Mouse (Mus musculus): ENCODE measurements around the gene Afap1.

Gene Afap1

GRCm38 (mm10) chr5:35974265-35974664, 81.1 kb downstream of the Afap1 start:
- DNase-seq (ENCODE audit: low spot score) = no peak

DNA sequence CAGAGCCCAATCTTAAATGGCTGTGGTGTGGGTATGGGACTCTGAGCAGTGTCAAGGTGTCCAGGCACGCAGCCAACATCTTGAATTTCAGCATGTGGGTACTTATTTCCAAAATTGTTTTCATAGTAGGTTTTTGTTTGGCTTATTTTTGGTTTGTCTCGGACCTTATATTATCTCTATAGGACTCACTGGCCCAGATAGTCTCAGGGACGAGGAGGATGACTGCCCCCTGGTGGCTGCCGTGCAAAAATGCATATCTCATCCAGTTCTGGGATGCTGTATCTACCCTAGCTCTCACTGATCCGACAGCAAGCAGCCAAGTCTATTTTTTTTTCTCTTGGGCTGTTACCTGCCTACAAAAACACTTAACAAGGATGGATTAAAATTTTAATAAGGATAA, 82.6 kb downstream of the Afap1 start:
- DNase-seq (ENCODE audit: low spot score) = peak; percentile 61

DNA sequence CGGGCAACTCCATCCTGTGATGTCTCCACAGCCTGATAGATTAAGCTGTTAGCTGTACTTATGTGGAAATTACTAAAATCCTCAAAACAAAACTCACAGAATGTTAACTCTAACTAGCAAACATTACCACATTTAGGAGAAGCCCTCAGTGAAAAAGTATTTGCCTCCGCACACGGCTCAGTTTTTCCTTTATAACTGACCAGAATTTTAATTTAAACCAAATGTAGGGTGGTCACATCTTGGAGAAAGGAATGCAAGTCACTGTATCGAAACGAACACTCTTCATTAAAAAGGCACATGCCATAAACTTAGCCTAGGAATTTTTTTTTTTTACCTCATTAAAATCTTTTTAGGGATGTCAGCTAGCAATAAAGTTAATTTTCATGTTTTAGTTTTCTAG, 87.4 kb downstream of the Afap1 start:
- no peak for DNase-seq (ENCODE audit: low spot score)

DNA sequence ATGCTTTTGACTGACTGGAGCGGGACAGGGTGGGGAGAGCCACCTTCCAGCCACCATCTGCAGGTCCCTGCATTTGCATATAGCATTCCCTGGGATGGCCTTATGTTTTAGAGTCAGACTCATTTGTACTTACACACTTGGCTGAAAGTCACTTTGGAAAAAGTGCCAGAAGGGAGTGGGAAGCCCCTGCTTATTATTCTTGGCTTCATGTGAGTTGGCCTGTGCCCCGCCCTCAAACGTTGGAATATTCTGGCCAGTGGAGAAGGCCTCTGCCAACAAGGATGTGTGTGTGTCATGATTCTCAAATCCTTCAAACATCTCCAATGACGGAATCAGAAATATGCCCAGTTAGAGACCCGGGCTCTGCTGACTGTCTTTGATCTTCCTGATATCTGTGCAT, 88.2 kb downstream of the Afap1 start:
- no peak for DNase-seq (ENCODE audit: low spot score)

DNA sequence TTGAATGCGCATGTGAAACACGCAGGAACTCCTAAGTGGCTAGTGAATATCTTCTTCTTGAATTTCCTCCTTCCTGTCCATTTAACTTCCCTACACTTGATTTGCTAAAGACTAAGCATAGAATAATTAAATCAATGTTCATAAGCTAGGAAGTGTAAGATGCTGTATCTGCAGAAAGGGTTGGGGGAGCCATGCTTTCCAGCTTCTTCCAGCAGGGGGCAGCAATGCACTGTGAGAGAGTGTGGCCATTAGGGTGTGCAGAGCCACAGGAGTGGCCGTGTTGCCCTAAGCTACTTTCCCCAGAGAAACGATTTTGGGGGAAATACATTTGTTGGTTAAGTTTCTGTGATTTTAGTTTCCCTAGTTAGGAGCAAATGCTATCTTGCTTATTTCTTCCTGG, 88.9 kb downstream of the Afap1 start:
- peak; percentile 64 for DNase-seq (ENCODE audit: low spot score)

DNA sequence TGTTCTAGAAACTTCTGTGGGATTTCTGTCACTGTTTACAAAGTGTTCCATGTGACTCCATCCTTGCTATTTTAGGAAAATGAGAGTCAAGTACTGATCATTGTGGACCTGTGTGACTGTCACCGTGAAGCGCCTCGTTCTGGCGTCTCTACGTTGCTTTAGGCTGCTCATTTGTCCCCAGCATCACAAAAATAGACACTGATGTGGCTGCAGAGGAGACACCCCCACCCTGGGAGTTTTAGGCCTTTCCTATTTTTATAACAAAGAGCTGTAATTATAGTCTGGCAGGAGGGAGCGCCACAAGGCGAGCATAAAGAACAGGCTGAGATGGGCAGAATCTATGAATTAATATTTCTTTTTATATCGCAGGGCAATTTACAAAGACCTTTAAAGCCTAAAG, 92.5 kb downstream of the Afap1 start:
- no peak for DNase-seq (ENCODE audit: low spot score)

DNA sequence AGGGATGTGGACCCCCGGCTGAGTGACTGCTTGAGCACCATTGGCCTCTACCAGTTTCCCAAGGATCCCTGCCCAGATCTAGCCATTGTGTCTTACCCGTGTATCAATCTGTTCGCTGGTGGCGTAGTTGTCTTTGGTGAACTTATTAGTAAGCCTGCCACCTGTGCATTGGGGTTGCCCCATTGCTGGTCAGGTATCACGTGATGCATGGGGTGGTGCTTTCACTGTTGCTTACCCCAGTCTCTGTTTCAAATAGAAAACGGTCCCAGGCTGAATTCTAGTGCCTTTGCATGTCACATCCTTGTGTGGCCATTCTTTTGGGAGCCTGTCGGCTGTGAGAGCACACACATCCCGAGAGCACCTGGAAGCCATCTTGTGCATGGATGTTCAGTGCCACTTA, 95.0 kb downstream of the Afap1 start:
- DNase-seq (ENCODE audit: low spot score) = no peak

DNA sequence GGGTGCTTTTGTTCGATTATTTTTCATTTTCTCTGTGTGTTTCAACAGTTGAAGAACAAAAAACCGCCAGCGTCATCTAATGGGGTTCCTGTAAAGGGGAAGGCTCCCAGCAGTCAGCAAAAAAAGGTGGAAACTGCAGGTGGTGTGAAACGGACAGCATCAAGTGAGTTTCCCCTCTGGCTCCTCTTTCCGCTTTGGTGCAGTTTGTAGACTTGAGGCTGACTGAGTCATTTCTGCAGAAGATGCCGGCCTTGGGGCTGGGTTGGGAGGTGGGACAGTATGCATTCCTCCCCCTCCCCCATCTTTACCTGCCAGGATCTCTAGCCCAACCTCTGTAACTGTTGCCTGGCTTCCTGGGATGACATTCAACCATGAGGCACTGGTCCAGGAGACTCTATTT, 96.4 kb downstream of the Afap1 start:
- DNase-seq (ENCODE audit: low spot score) = no peak

- no peak for DNase-seq (ENCODE audit: low spot score)
These were observed 97.0 kb downstream of the Afap1 start for GRCm38 (mm10) chr5:35989986-35990735.

DNA sequence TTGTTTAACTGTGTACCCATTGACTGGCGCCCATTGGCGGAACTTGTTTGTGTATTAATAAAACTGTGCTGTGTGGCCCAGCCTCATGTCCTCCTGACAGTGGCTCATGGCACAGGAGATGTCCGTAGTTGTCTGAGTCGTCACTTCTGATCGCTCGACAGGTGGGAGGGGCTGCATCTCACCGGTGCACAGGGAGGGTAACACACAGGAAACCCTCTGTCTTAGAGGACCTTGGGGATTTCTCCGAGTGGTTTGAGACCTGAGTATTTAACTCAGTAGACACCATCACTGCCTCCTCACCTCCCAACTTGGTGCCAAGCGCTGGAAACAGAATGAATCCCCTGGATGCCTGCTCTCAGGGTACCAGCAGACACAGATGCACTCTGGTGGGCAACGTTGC, 110.7 kb downstream of the Afap1 start:
- DNase-seq (ENCODE audit: low spot score) = no peak

DNA sequence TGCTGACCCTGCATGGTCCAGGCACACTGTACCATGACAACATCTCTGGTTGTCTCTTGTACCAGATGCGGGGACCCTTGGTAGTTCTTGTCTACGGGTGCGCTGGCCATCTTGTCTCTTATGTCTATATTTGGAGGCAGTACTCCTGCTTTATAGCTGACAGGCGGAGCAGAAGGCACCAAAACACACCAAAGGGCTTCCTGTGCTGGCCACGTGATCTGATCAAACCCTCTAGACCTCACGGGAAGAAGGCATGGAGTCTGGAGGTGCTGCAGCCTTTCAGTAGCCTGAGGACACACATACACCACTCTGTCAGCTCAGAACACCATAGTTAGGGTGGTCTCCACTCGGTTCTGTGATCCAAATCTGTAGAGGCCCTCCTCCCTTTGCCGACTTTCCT, 113.0 kb downstream of the Afap1 start:
- DNase-seq (ENCODE audit: low spot score) = no peak

DNA sequence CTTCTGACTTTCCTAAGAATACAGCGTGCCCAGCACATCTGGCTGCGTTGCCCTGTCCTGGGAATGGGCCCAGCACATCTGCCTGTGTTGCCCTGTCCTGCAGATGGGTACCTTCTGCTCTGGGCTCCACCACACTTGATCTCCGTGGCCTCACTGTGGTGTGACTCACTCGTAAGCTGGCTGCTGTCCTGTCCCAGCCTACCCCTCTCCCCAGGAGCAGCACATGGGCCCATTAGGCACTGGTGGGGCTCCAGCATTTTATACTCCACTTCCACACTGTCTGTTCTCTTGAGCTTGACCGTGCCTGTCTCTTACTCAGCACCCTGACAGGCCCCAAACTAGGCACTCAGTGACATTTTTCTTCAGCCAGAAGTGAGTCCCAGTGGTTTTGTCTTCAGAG, 113.5 kb downstream of the Afap1 start:
- no peak for DNase-seq (ENCODE audit: low spot score)

DNA sequence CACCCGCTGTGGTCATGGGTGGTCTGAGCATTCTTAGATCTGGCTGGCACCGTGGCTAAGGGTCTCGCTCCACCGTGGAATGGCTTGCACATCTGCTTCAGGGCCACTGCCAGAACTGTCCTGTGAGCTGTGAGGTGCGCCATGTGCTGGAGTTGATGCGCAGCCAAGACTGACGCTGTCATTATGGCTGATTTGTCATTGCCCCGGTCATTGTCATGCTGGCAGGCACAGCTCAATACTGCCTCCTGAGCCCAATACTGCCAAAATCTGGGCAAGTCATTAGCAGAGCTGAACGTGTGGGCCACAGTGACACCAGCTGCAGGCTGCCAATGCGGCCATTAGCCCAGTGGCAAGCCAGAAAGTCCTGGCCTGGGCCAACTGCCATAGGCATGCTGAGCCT, 114.5 kb downstream of the Afap1 start:
- DNase-seq (ENCODE audit: low spot score) = no peak

DNA sequence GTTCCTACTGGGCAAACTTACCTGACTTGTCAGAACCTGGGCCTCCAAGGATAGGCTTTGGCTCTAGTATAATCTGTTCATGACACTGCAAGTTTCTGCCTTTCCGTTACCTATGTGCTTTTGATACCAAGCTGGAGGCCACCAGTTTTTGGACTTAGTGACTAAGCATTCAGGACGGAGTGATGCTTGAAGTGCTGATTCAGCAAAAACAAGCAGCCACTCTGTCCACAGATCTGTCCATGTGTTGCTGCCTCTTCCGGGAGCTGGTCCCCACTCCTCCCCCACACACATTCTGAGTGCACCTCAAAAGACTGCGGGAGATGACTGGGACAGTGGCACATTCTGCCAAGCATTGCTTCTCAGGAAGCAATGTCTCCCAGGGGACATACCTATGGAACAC, 116.3 kb downstream of the Afap1 start:
- DNase-seq (ENCODE audit: low spot score) = no peak

DNA sequence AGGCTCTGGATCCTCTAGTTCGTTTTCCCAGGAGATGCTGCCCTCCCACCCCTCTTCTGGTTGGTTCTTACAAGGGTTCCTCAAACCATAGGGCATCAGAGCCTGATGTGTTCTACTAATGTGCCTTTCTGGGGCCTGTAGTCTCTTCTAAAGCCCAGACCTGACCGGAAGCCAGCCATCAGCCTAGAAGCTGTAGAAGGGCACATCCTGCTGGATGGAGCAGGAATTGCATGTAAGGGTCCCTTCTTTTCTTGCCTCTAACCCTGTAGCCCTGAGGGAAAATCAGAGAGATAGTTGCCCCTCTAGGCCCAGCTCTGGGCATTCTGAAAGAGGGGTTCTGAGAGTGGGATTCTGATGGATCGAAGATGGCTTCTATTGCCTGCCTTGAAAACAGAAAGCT, 125.2 kb downstream of the Afap1 start:
- DNase-seq (ENCODE audit: low spot score) = no peak

- no peak for DNase-seq (ENCODE audit: low spot score)
These were observed 128.0 kb downstream of the Afap1 start for GRCm38 (mm10) chr5:36021091-36021490.

- no peak for DNase-seq (ENCODE audit: low spot score)
These were observed 129.2 kb downstream of the Afap1 start for GRCm38 (mm10) chr5:36022361-36022760.

GRCm38 (mm10) chr5:36024003-36024685, 131.0 kb downstream of the Afap1 start:
- no peak for DNase-seq (ENCODE audit: low spot score)

- no peak for DNase-seq (ENCODE audit: low spot score)
These were observed 132.0 kb downstream of the Afap1 start for GRCm38 (mm10) chr5:36025076-36025475.

GRCm38 (mm10) chr5:36033531-36034426, 140.7 kb downstream of the Afap1 start:
- DNase-seq (ENCODE audit: low spot score) = peak; percentile 42

- DNase-seq (ENCODE audit: low spot score) = no peak
These were observed 146.5 kb downstream of the Afap1 start for GRCm38 (mm10) chr5:36039596-36039995.

DNA sequence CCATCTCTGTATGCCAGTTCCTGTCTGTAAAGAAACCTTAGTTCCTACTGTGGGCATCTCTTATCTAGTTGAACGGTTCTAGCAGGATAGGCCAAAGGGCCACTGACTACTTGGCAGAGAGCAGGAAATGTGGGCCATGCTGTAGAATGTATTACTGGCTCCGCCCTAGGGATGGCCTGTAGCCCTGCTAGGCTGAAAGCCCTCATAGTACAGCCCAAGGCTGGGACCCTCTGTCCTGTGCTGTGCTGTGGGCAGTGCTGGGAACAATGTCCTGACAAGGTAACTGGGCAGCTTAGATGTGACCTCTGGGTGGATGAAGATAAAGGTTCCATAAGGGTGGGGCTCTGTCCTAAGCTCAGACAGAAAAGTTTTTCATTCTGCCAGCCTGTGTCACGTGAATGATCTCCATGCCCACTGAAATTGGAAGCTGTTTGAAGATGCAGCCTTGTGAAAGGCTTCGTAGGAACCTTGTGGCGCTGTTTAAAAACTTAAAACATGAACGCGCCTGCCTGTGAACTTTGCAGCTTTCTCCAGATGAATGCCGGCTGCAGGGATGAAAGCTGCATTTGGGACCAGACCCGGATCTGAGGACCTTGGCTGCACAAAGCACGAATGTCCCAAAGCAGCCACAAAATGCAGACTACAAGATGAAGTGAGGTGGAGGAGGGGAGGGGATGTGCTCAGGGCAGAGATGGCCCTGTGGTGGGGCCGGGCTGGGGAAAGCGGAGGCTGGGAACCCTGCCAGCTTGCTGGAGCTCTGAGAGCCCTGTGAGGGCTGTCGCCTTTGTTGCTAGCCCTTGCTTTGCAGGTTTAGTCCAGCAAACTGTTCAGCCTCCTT, 147.5 kb downstream of the Afap1 start:
- no peak for DNase-seq (ENCODE audit: low spot score)

Measured in lung, postnatal 25 days (tissue).